Comparison of ENCODE assay signal across 7 mouse cellular contexts in the genomic region with DNA sequence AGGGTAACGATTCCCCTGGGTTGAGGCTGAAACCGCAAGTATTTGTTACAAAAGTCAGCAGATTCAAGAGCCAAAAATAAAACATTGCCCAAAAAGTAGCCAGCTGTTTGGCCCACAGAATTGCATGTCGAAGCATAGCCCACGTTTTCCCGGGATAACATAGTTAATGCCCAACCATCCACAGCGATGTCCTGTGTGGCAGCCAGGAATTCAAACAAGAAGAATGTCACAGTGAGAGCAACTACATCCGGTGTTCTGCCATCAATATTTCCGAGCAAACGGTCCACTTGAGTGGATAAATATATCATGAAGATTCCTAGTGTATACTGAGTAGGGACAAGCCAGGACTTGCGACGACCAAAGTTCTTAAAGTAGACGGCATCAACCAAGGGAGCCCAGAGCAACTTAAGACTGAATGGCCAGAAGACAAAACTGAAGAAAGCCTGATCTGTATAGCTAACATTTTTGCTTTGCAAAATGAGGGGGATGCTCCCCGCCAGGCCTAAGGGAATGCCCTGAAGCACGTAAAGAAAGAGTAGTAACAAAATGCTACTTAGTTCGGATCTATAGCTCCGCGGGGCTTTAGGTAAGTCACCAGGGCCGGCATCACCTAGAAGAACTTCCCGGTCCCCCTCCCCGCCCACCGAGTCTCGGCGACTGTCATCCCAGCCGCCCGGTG. TPM values are rescaled to one million over a fixed set of nuclear protein-coding genes. Genes with fewer than 3 reads are reported as not detected.
A peak's percentile ranks its signal among the peaks of the same experiment; 100 is the strongest.
DNase-seq lines count a peak whose midpoint lies in the region; ATAC-seq and TF ChIP-seq lines count a peak whose summit lies in the region.

No protein-coding gene starts in this region.

- H3K9me3 ChIP-seq in hindbrain, embryonic 10.5 days: no peaks in the 10 kb centered on the region
- H3K9me3 ChIP-seq in limb, embryonic 12.5 days: no peaks in the 10 kb centered on the region
- no peaks in the 10 kb centered on the region for H3K9me3 ChIP-seq in midbrain, embryonic 16.5 days (replicated peaks; ENCODE audit: control insufficient read depth, low read length, poor library complexity, severe bottlenecking)

- peak overlapping the region; percentile 69 for H3K27ac ChIP-seq in spleen, adult 2 months (ENCODE audit: insufficient read depth, low read length)
- peak overlapping the region; percentile 83 for H3K27ac ChIP-seq in brown adipose tissue, adult 24 weeks (replicated peaks; ENCODE audit: low read depth, low read length)
- peak overlapping the region; percentile 91 for H3K27ac ChIP-seq in hindbrain, embryonic 10.5 days
- peak overlapping the region; percentile 81 for H3K27ac ChIP-seq in limb, embryonic 12.5 days
- H3K27ac ChIP-seq in midbrain, embryonic 16.5 days (ENCODE audit: low read length): peak overlapping the region; percentile 84

- TF ChIP-seq POLR2A in spleen, adult 2 months (IDR thresholded peaks at IDR 0.05; ENCODE audit: low read depth, low read length): no peak

- peak overlapping the region; percentile 85 for H3K4me2 ChIP-seq in limb, embryonic 12.5 days
- peak overlapping the region; percentile 90 for H3K4me2 ChIP-seq in midbrain, embryonic 16.5 days (ENCODE audit: low read length)

- no peak for DNase-seq in spleen, adult 2 months (ENCODE audit: low read depth in 1 of 2, low spot score in 2 of 2)
- no peak for DNase-seq in spleen, adult 18-20 months
- peak; percentile 3 for DNase-seq in hindbrain, embryonic 10.5 days (ENCODE audit: low spot score)
- no peak for DNase-seq in right cerebral cortex, adult 2 months (ENCODE audit: low spot score in 2 of 2)

- peaks cover 2% of the 10 kb centered on the region; the same call in 1 of the 2 replicates for H3K4me1 ChIP-seq in spleen, adult 2 months (ENCODE audit: control insufficient read depth, insufficient read depth, insufficient read length)
- peaks cover 2% of the 10 kb centered on the region; the same call in 1 of the 2 replicates for H3K4me1 ChIP-seq in brown adipose tissue, adult 24 weeks (ENCODE audit: control insufficient read depth, insufficient read depth, insufficient read length, low read length)
- peaks cover 33% of the 10 kb centered on the region for H3K4me1 ChIP-seq in hindbrain, embryonic 10.5 days (replicated peaks)
- peaks cover 16% of the 10 kb centered on the region; the same call in 1 of the 2 replicates for H3K4me1 ChIP-seq in limb, embryonic 12.5 days (replicated peaks)
- H3K4me1 ChIP-seq in midbrain, embryonic 16.5 days (ENCODE audit: control insufficient read depth, insufficient read depth, low read length): peaks cover 32% of the 10 kb centered on the region

- ATAC-seq in limb, embryonic 12.5 days (ENCODE audit: insufficient number of reproducible peaks, insufficient read depth, low FRiP score, low TSS enrichment, low read depth): peak; percentile 9; the same call in 1 of the 2 replicates
- ATAC-seq in midbrain, embryonic 16.5 days: no peak

- no peak for TF ChIP-seq CTCF in spleen, adult 2 months (IDR thresholded peaks at IDR 0.05; ENCODE audit: extremely low read depth, insufficient read depth, insufficient read length, insufficient replicate concordance)

- no peaks in the 10 kb centered on the region; the same call in 1 of the 2 replicates for H3K27me3 ChIP-seq in spleen, adult 2 months (ENCODE audit: control insufficient read depth, insufficient read depth, low read length)
- peaks cover 7% of the 10 kb centered on the region for H3K27me3 ChIP-seq in hindbrain, embryonic 10.5 days (ENCODE audit: insufficient read depth, poor library complexity, severe bottlenecking)
- H3K27me3 ChIP-seq in limb, embryonic 12.5 days: 0 out of 2 replicates have a peak, but pooled peaks cover 5% of the 10 kb centered on the region
- peaks cover 4% of the 10 kb centered on the region; the same call in 1 of the 2 replicates for H3K27me3 ChIP-seq in midbrain, embryonic 16.5 days (ENCODE audit: control insufficient read depth, insufficient read depth, low read depth, low read length)

- H3K36me3 ChIP-seq in spleen, adult 2 months (ENCODE audit: control insufficient read depth, insufficient read depth, low read length): no peaks in the 10 kb centered on the region
- H3K36me3 ChIP-seq in hindbrain, embryonic 10.5 days: no peaks in the 10 kb centered on the region
- no peaks in the 10 kb centered on the region for H3K36me3 ChIP-seq in limb, embryonic 12.5 days
- no peaks in the 10 kb centered on the region for H3K36me3 ChIP-seq in midbrain, embryonic 16.5 days (ENCODE audit: control insufficient read depth, insufficient read depth, low read length)

- H3K9ac ChIP-seq in limb, embryonic 12.5 days (replicated peaks): peak overlapping the region; percentile 85
- peak overlapping the region; percentile 80 for H3K9ac ChIP-seq in midbrain, embryonic 16.5 days (ENCODE audit: low read depth, low read length)

- peak overlapping the region; percentile 71 for H3K4me3 ChIP-seq in spleen, adult 2 months (ENCODE audit: extremely low read depth, insufficient read depth, insufficient read length)
- peak overlapping the region; percentile 77 for H3K4me3 ChIP-seq in brown adipose tissue, adult 24 weeks (ENCODE audit: insufficient read depth, low read depth, low read length)
- peak overlapping the region; percentile 91 for H3K4me3 ChIP-seq in hindbrain, embryonic 10.5 days
- H3K4me3 ChIP-seq in limb, embryonic 12.5 days (replicated peaks): peak overlapping the region; percentile 92
- H3K4me3 ChIP-seq in midbrain, embryonic 16.5 days (ENCODE audit: low read depth, low read length): peak overlapping the region; percentile 79

- 2% methylated on average over 25 of the region's 25 CpGs for WGBS in spleen, adult 2 months
- 11% methylated on average over 25 of the region's 25 CpGs for WGBS in hindbrain, embryonic 10.5 days
- 9% methylated on average over 25 of the region's 25 CpGs for WGBS in limb, embryonic 12.5 days
- 8% methylated on average over 25 of the region's 25 CpGs for WGBS in midbrain, embryonic 16.5 days

RNA-seq across cellular contexts. Expression of gene Slc33a1, which starts 1.0 kb away (rescaled TPM):
- polyA plus RNA-seq in spleen, adult 2 months (2012; rRNA removed): 6.5 and 9.3 TPM in 2 replicates
- polyA plus RNA-seq in brown adipose tissue, adult 24 weeks (2012; ENCODE audit: insufficient read depth, insufficient read length, missing spikeins): 20.0 and 31.7 TPM in 2 replicates
- polyA plus RNA-seq in hindbrain, embryonic 10.5 days (2016; fragmentation: Nextera tagmentation; extraction: Ambion mirVana): 9.5 and 11.2 TPM in 2 replicates
- 12.9 and 13.9 TPM in 2 replicates for polyA plus RNA-seq in limb, embryonic 12.5 days (2016; fragmentation: Nextera tagmentation; extraction: Ambion mirVana)
- polyA plus RNA-seq in midbrain, embryonic 16.5 days (2015; fragmentation: Nextera tagmentation; extraction: Ambion mirVana): 21.5 and 21.8 TPM in 2 replicates

RNA-seq across cellular contexts. Expression of gene Gmps, which starts 12.3 kb away (rescaled TPM):
- polyA plus RNA-seq in spleen, adult 2 months (2012; rRNA removed): 1.4 TPM in 2 replicates
- polyA plus RNA-seq in brown adipose tissue, adult 24 weeks (2012; ENCODE audit: insufficient read depth, insufficient read length, missing spikeins): 20.2 and 20.5 TPM in 2 replicates
- polyA plus RNA-seq in hindbrain, embryonic 10.5 days (2016; fragmentation: Nextera tagmentation; extraction: Ambion mirVana): 58.2 and 74.6 TPM in 2 replicates
- 62.7 and 63.9 TPM in 2 replicates for polyA plus RNA-seq in limb, embryonic 12.5 days (2016; fragmentation: Nextera tagmentation; extraction: Ambion mirVana)
- polyA plus RNA-seq in midbrain, embryonic 16.5 days (2015; fragmentation: Nextera tagmentation; extraction: Ambion mirVana): 53.0 and 53.3 TPM in 2 replicates

RNA-seq across cellular contexts. Expression of gene E130311K13Rik, which starts 34.3 kb away (rescaled TPM):
- 1.6 and 2.3 TPM in 2 replicates for polyA plus RNA-seq in spleen, adult 2 months (2012; rRNA removed)
- 13.0 and 13.4 TPM in 2 replicates for polyA plus RNA-seq in brown adipose tissue, adult 24 weeks (2012; ENCODE audit: insufficient read depth, insufficient read length, missing spikeins)
- polyA plus RNA-seq in hindbrain, embryonic 10.5 days (2016; fragmentation: Nextera tagmentation; extraction: Ambion mirVana): 2.8 and 3.2 TPM in 2 replicates
- 3.4 and 3.8 TPM in 2 replicates for polyA plus RNA-seq in limb, embryonic 12.5 days (2016; fragmentation: Nextera tagmentation; extraction: Ambion mirVana)
- 7.7 and 8.3 TPM in 2 replicates for polyA plus RNA-seq in midbrain, embryonic 16.5 days (2015; fragmentation: Nextera tagmentation; extraction: Ambion mirVana)
